Mouse (Mus musculus): ENCODE results near the gene Ctnna3.

The Ctnna3 gene

DNA sequence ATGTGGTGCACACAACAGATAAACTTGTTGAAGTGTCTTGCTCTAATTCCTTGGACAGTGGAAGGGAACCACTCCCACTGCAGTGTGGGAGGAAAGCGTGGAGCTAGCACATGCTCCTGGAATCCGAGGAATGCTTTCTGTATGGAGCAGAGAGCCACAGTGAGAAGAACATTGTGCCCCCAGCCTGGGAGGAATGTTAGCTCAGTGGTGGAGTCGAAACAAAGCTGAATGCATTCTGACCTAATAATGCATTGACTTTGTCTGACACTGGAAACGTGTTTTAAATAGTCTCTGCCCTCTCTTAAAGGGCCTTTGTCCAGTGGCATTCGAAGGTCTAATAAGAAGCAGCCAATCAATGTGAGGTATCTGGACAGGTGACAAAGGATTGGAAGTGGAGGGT, 111.9 kb downstream of the Ctnna3 start:
- no peak for DNase-seq (ENCODE audit: low read depth, low spot score)
- no peaks in the 10 kb centered on the region for H3K27me3 ChIP-seq (ENCODE audit: control insufficient read depth, insufficient read depth, low read length, poor library complexity, severe bottlenecking)
- H3K36me3 ChIP-seq (ENCODE audit: control insufficient read depth, insufficient read depth, low read length, poor library complexity, severe bottlenecking), result no peaks in the 10 kb centered on the region

GRCm38 (mm10) chr10:63542493-63542892, 112.6 kb downstream of the Ctnna3 start:
- Histone ChIP-seq H3K36me3 (ENCODE audit: control insufficient read depth, insufficient read depth, low read length, poor library complexity, severe bottlenecking) (no peaks in the 10 kb centered on the region), H3K27me3 (ENCODE audit: control insufficient read depth, insufficient read depth, low read length, poor library complexity, severe bottlenecking) (no peaks in the 10 kb centered on the region)
- no peak for DNase-seq (ENCODE audit: low read depth, low spot score)

GRCm38 (mm10) chr10:63566691-63567090, 136.8 kb downstream of the Ctnna3 start:
- Histone ChIP-seq H3K36me3 (ENCODE audit: control insufficient read depth, insufficient read depth, low read length, poor library complexity, severe bottlenecking) (no peaks in the 10 kb centered on the region), H3K27me3 (ENCODE audit: control insufficient read depth, insufficient read depth, low read length, poor library complexity, severe bottlenecking) (no peaks in the 10 kb centered on the region)
- DNase-seq (ENCODE audit: low read depth, low spot score), result no peak

- Histone ChIP-seq H3K36me3 (ENCODE audit: control insufficient read depth, insufficient read depth, low read length, poor library complexity, severe bottlenecking) (no peaks in the 10 kb centered on the region), H3K27me3 (ENCODE audit: control insufficient read depth, insufficient read depth, low read length, poor library complexity, severe bottlenecking) (no peaks in the 10 kb centered on the region)
- DNase-seq (ENCODE audit: low read depth, low spot score), result no peak
These were observed 141.7 kb downstream of the Ctnna3 start for GRCm38 (mm10) chr10:63571561-63571960.

GRCm38 (mm10) chr10:63572866-63573265, 143.0 kb downstream of the Ctnna3 start:
- Histone ChIP-seq H3K27me3 (ENCODE audit: control insufficient read depth, insufficient read depth, low read length, poor library complexity, severe bottlenecking) (no peaks in the 10 kb centered on the region), H3K36me3 (ENCODE audit: control insufficient read depth, insufficient read depth, low read length, poor library complexity, severe bottlenecking) (no peaks in the 10 kb centered on the region)
- no peak for DNase-seq (ENCODE audit: low read depth, low spot score)

DNA sequence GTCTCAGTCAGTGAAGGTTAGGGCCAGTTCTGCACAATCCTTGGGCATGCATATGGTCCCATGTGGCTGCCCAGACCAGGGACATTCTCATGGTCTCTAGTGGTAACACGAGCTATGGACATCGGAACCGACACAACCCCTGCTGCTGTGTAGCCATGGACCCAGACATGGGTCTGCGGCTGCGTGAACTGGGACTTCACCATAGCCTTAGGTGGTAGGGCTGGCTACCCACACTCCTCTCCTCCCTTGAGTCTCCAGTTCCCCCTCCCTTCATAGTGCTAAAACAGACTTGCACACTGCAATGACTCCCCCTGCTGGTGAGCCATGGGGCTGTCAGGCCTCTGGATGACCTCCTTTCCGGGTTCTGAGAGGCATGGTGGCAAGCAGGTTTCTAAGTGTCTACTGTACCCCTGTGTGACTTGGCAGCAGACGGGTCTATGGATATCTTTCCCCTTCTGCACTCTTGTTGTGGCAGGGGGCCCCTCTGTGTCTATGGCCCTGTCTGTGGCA, 144.3 kb downstream of the Ctnna3 start:
- Histone ChIP-seq H3K27me3 (ENCODE audit: control insufficient read depth, insufficient read depth, low read length, poor library complexity, severe bottlenecking) (no peaks in the 10 kb centered on the region), H3K36me3 (ENCODE audit: control insufficient read depth, insufficient read depth, low read length, poor library complexity, severe bottlenecking) (no peaks in the 10 kb centered on the region)
- no peak for DNase-seq (ENCODE audit: low read depth, low spot score)

DNA sequence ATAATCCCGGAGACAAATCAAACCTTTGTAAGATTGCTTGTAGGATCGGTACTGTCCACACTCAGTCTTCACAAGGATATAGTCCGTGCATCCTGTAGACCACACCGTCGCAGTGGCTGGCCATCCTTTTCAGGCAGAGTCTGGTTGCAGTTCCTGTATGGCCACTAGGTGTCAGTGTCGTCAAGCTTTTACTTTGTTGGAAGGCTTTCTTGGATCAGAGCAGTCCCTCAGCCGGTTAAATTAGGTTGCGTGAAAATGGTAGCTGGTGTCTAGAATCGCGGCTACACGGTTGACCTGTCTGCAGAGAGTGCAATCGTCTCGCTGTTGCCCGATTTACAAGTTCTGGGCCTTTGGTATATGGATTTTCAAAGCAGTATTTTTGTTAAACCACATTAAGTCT, 152.7 kb downstream of the Ctnna3 start:
- peak; percentile 59 for DNase-seq (ENCODE audit: low read depth, low spot score)
- no peaks in the 10 kb centered on the region for H3K36me3 ChIP-seq (ENCODE audit: control insufficient read depth, insufficient read depth, low read length, poor library complexity, severe bottlenecking)
- H3K27me3 ChIP-seq (ENCODE audit: control insufficient read depth, insufficient read depth, low read length, poor library complexity, severe bottlenecking), result no peaks in the 10 kb centered on the region

DNA sequence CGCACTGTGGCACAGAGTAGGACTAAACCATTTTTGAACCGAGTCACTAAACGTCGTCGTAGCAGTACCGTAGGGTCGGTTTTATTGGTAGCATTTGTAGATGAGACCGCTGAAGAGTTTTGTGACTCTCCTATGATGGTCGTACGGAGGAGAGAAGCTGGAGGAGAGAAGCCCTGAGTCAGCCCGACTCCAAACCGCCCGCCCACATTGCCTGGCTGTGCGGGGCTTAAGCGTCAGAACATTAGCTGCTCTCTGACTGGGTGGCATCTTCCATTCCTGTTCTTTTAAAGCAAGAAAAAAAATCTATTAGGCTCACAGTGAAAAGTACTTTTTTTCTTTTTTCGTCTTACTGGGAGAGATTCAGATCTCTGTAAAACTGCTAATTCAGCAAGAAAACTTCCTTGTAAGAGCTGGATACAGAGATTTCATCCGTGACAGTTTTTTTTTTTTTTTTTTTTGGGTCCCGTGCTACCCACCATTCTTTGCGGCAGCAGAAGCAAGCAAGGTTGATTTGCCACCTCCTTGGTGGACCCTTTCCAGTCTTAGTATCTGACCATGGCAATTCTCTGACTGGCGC, 154.0 kb downstream of the Ctnna3 start:
- Histone ChIP-seq H3K27me3 (ENCODE audit: control insufficient read depth, insufficient read depth, low read length, poor library complexity, severe bottlenecking) (no peaks in the 10 kb centered on the region), H3K36me3 (ENCODE audit: control insufficient read depth, insufficient read depth, low read length, poor library complexity, severe bottlenecking) (no peaks in the 10 kb centered on the region)
- DNase-seq (ENCODE audit: low read depth, low spot score), result no peak

DNA sequence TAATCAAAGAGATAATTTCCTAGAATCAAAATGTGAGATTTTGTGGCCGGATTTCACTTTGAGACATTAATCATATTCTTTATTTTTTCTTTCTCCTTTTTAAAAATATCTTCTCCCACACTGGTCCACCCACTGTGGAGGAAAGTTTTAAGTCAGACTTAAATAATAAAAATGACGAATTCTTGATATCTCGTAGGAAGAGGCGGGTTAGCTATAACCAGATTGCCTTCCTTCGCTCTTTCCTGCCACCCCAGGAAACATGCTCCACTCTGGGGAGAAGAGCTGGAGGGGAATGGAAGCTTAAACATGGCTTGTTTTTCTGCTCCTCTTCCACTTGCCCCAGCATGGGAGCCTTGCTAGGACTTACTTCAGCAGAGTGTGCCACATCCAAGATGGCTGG, 169.5 kb downstream of the Ctnna3 start:
- no peaks in the 10 kb centered on the region for H3K36me3 ChIP-seq (ENCODE audit: control insufficient read depth, insufficient read depth, low read length, poor library complexity, severe bottlenecking)
- no peaks in the 10 kb centered on the region for H3K27me3 ChIP-seq (ENCODE audit: control insufficient read depth, insufficient read depth, low read length, poor library complexity, severe bottlenecking)

DNA sequence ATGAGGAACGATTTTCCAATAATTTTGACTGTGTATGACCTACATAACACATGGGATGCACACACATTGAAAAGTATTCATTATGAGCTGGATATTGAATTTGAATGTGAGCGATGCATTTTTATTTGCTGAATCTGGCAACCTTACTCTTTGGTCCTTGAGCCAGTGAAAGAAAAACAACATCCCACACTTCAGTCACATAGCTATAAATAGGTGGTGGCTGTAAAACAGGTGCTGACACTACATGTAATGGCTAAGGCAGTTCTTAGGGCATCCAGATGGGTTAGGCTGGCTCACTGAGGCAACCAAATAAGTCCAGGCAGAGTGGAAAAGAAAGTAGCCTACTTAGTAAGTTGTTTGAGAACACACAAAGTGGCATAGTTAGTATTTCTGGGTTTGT, 171.3 kb downstream of the Ctnna3 start:
- H3K27me3 ChIP-seq (ENCODE audit: control insufficient read depth, insufficient read depth, low read length, poor library complexity, severe bottlenecking), result no peaks in the 10 kb centered on the region
- H3K36me3 ChIP-seq (ENCODE audit: control insufficient read depth, insufficient read depth, low read length, poor library complexity, severe bottlenecking), result no peaks in the 10 kb centered on the region
- DNase-seq (ENCODE audit: low read depth, low spot score), result no peak

More for the DNA sequence above, 169.5 kb downstream of the Ctnna3 start:
- DNase-seq (ENCODE audit: low read depth, low spot score), result no peak

GRCm38 (mm10) chr10:63628546-63628945, 198.6 kb downstream of the Ctnna3 start:
- Histone ChIP-seq H3K27me3 (ENCODE audit: control insufficient read depth, insufficient read depth, low read length, poor library complexity, severe bottlenecking) (no peaks in the 10 kb centered on the region), H3K36me3 (ENCODE audit: control insufficient read depth, insufficient read depth, low read length, poor library complexity, severe bottlenecking) (no peaks in the 10 kb centered on the region)
- no peak for DNase-seq (ENCODE audit: low read depth, low spot score)

DNA sequence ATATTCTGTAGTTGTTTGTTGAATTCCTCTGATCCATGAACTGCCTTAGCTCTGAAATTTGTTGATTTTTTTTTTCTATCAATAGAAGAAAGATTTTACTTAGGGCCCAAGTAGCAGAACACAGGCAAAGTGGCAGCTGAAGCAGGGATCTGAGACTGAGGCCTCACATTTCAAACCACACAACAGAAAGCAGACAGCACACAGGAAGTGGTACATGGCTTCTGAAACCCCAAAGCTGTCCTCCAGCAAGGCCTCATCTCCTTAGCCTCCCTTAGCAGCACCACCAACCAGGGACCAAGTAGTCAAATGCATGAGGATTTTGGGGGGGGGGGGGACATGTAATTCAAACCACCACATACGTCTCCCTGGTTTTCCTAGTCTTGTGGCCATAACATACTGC, 204.0 kb downstream of the Ctnna3 start:
- no peaks in the 10 kb centered on the region for H3K27me3 ChIP-seq (ENCODE audit: control insufficient read depth, insufficient read depth, low read length, poor library complexity, severe bottlenecking)
- DNase-seq (ENCODE audit: low read depth, low spot score), result no peak
- H3K36me3 ChIP-seq (ENCODE audit: control insufficient read depth, insufficient read depth, low read length, poor library complexity, severe bottlenecking), result no peaks in the 10 kb centered on the region

GRCm38 (mm10) chr10:63637987-63638386, 208.1 kb downstream of the Ctnna3 start:
- DNase-seq (ENCODE audit: low read depth, low spot score), result no peak
- Histone ChIP-seq H3K27me3 (ENCODE audit: control insufficient read depth, insufficient read depth, low read length, poor library complexity, severe bottlenecking) (no peaks in the 10 kb centered on the region), H3K36me3 (ENCODE audit: control insufficient read depth, insufficient read depth, low read length, poor library complexity, severe bottlenecking) (no peaks in the 10 kb centered on the region)

DNA sequence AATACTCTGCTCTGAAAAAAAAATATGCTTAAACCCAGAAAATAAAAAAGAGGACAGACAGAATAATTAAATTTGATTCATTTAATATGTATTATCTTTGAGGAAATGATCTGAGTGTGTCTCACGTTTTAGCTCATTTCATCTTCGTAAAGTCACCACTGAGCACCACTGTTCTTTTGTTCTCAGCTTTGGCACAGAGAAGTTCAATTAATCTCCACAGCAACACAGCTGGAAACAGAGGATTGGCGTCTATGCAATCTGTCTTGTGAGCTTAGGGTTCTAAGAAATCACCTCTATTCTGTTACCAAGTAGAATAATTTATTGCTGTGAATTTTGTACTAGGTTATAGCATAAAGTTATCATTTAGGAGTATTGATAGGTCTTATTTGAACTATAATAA, 217.4 kb downstream of the Ctnna3 start:
- DNase-seq (ENCODE audit: low read depth, low spot score), result no peak
- Histone ChIP-seq H3K27me3 (ENCODE audit: control insufficient read depth, insufficient read depth, low read length, poor library complexity, severe bottlenecking) (no peaks in the 10 kb centered on the region), H3K36me3 (ENCODE audit: control insufficient read depth, insufficient read depth, low read length, poor library complexity, severe bottlenecking) (no peaks in the 10 kb centered on the region)

DNA sequence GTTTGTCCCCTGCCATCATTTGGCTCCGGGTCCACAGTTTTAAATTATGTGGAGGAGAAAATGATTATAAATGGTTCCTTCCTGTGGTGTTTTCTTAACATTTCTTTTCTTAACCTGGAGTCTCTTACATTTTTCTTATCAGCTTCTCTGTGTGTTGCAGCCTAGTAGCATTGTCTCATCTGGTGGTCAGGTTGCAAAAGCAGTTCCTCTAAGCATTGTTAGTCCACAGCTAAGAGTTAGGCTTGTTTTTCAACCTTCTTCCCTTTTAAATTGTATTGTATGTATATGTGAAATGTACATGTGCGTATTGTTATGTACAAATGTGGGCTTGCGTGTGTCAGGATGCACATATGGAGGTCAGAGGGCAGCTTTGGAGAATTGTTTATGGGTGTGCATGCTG, 220.4 kb downstream of the Ctnna3 start:
- no peaks in the 10 kb centered on the region for H3K36me3 ChIP-seq (ENCODE audit: control insufficient read depth, insufficient read depth, low read length, poor library complexity, severe bottlenecking)
- DNase-seq (ENCODE audit: low read depth, low spot score), result no peak
- no peaks in the 10 kb centered on the region for H3K27me3 ChIP-seq (ENCODE audit: control insufficient read depth, insufficient read depth, low read length, poor library complexity, severe bottlenecking)

- DNase-seq (ENCODE audit: low read depth, low spot score), result no peak
- Histone ChIP-seq H3K27me3 (ENCODE audit: control insufficient read depth, insufficient read depth, low read length, poor library complexity, severe bottlenecking) (no peaks in the 10 kb centered on the region), H3K36me3 (ENCODE audit: control insufficient read depth, insufficient read depth, low read length, poor library complexity, severe bottlenecking) (no peaks in the 10 kb centered on the region)
These were observed 223.0 kb downstream of the Ctnna3 start for GRCm38 (mm10) chr10:63652887-63653286.
